Mouse (Mus musculus): ENCODE measurements at regions not wholly inside any gene's neighbourhood (a gene's known extent, or its start where the extent isn't known, plus 50 kb on each side); places are given as distances from the start of the nearest gene placed in this dataset.

DNA sequence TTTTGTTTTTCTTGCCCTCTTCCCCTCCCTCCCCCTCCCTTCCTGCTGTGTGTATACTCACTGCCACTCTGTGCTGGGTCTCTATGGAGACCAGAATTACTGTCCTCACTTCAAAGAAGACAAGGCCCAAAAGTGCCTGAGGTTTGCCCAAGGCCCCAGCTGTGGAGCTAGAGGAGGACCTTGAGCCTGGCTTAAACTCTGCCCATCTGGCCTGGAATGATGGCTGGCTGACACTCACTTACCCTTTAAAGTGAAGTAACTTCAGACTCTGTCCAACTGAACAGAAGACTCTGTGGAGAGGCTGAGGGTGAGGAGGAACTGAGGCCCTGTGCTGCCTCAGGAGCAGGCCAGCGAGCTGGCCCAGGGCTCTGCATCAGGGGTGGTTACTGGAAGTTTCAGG lies 61.8 kb upstream of the Itga11 start:
- H3K4me2 ChIP-seq (ENCODE audit: low read depth, low read length, severe bottlenecking), result no peak overlapping the region
- H3K4me3 ChIP-seq (ENCODE audit: low read depth, low read length), result no peak overlapping the region
- no peaks in the 10 kb centered on the region for H3K27me3 ChIP-seq (ENCODE audit: control insufficient read depth, insufficient read depth, low read length)
- DNase-seq (ENCODE audit: low spot score) (no peak), ATAC-seq (replicated peaks; ENCODE audit: low FRiP score) (no peak)
- no peaks in the 10 kb centered on the region for H3K9me3 ChIP-seq (ENCODE audit: control insufficient read depth, low read length)
- no peaks in the 10 kb centered on the region; the same call in 1 of the 2 replicates for H3K4me1 ChIP-seq (replicated peaks; ENCODE audit: control insufficient read depth, insufficient read depth, low read length)
- H3K9ac ChIP-seq (ENCODE audit: low read length), result no peak overlapping the region; the same call in 1 of the 2 replicates
- no peak overlapping the region; the same call in 1 of the 2 replicates for H3K27ac ChIP-seq (ENCODE audit: low read depth, low read length)
- H3K36me3 ChIP-seq (ENCODE audit: control insufficient read depth, insufficient read depth, low read length), result no peaks in the 10 kb centered on the region
- 33% methylated on average over 1 of the region's 1 CpGs for WGBS

DNA sequence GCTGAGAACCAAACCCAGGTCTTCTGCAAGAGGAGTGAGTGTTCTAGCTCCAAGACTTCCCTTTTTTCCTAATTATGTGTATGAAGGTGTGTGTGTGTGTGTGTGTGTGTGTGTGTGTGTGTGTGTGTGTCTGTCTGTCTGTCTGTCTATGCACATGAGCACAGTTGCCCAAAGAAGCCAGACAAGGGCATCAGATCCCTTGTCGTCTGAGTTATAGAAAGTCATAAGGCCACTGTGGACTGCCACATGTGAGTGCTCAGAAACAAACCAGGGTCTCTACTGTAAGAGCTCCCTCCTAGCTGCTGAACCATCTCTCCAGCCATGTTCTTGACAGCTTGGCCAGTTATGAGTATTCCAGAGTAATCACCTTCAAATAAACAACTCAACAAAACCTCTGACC lies 58.6 kb upstream of the Itga11 start:
- Histone ChIP-seq H3K27me3 (ENCODE audit: control insufficient read depth, insufficient read depth, low read length) (no peaks in the 10 kb centered on the region), H3K9ac (ENCODE audit: low read length) (no peak overlapping the region), H3K4me2 (ENCODE audit: low read depth, low read length, severe bottlenecking) (no peak overlapping the region), H3K9me3 (ENCODE audit: control insufficient read depth, low read length) (no peaks in the 10 kb centered on the region), H3K4me1 (replicated peaks; ENCODE audit: control insufficient read depth, insufficient read depth, low read length) (no peaks in the 10 kb centered on the region; the same call in 1 of the 2 replicates), H3K36me3 (ENCODE audit: control insufficient read depth, insufficient read depth, low read length) (no peaks in the 10 kb centered on the region), H3K27ac (ENCODE audit: low read depth, low read length) (no peak overlapping the region), H3K4me3 (ENCODE audit: low read depth, low read length) (no peak overlapping the region)
- no peak for ATAC-seq (replicated peaks; ENCODE audit: low FRiP score)
- 90% methylated on average over 1 of the region's 1 CpGs for WGBS
- DNase-seq (ENCODE audit: low spot score), result no peak

DNA sequence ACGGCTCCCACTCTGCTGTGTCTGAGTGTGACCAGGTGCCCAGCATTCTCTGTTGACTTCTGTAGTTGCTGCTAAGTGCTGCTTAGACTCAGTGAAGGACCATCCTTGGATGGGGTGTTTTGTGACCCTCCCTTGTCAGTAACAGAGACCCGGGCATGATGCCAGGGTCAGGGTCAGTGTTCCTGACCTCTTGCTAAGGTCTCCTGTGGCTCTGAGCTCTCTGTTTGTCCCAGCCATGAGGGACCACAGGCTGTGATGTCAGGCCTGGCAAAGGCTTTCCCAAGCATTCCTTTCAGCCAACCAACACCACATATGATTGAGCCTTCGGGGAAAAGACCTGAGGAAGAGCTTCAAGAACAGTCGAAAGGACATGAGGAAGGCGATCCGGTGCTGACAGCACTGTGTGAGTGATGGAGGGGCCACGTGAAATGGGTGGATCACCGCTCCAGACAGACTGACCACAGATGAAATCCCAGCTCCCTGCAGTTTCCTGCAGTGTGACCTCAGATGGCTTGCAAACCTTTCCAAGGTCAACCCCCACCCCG lies 56.7 kb upstream of the Itga11 start:
- no peak overlapping the region for H3K9ac ChIP-seq (ENCODE audit: low read length)
- no peaks in the 10 kb centered on the region for H3K9me3 ChIP-seq (ENCODE audit: control insufficient read depth, low read length)
- no peak overlapping the region for H3K27ac ChIP-seq (ENCODE audit: low read depth, low read length)
- DNase-seq (ENCODE audit: low spot score), result no peak
- H3K36me3 ChIP-seq (ENCODE audit: control insufficient read depth, insufficient read depth, low read length), result no peaks in the 10 kb centered on the region
- no peak for ATAC-seq (replicated peaks; ENCODE audit: low FRiP score)
- no peaks in the 10 kb centered on the region; the same call in 1 of the 2 replicates for H3K4me1 ChIP-seq (replicated peaks; ENCODE audit: control insufficient read depth, insufficient read depth, low read length)
- no peak overlapping the region for H3K4me2 ChIP-seq (ENCODE audit: low read depth, low read length, severe bottlenecking)
- 84% methylated on average over 9 of the region's 9 CpGs for WGBS
- no peak overlapping the region for H3K4me3 ChIP-seq (ENCODE audit: low read depth, low read length)
- H3K27me3 ChIP-seq (ENCODE audit: control insufficient read depth, insufficient read depth, low read length), result no peaks in the 10 kb centered on the region

- H3K27ac ChIP-seq (ENCODE audit: low read depth, low read length), result no peak overlapping the region
- WGBS, result 63% methylated on average over 10 of the region's 10 CpGs
- ATAC-seq (replicated peaks; ENCODE audit: low FRiP score), result no peak
Observed at GRCm38 (mm10) chr9:62622106-62622505, 55.5 kb upstream of the Itga11 start.

DNA sequence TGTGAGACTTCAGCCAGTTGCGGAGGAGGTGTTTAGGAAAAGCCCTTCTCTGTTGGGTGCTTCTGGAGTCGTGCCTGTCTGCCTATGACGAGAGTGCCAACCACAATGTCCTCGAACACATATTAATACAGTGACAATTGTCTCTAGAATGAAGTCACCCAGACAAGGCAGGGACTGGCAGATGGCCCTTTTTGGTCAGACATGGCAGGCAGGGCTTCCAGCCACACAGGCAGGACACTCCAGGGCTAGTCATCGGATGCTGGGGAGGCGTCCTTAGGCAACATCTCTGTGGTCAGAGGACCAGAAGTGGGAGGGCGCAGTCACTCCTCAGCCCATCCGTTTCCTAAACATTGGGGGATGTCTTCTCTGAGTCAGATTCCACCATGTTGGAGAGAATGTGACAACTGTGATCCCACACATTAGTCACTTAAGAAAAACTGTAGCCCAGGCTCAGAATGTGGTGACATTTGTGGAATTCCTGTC lies 53.0 kb upstream of the Itga11 start:
- H3K4me2 ChIP-seq (ENCODE audit: low read depth, low read length, severe bottlenecking), result no peak overlapping the region
- ATAC-seq (replicated peaks; ENCODE audit: low FRiP score) (no peak), DNase-seq (ENCODE audit: low spot score) (no peak)
- H3K27me3 ChIP-seq (ENCODE audit: control insufficient read depth, insufficient read depth, low read length), result no peaks in the 10 kb centered on the region
- no peaks in the 10 kb centered on the region for H3K36me3 ChIP-seq (ENCODE audit: control insufficient read depth, insufficient read depth, low read length)
- H3K4me3 ChIP-seq (ENCODE audit: low read depth, low read length), result no peak overlapping the region
- H3K9me3 ChIP-seq (ENCODE audit: control insufficient read depth, low read length), result no peaks in the 10 kb centered on the region
- no peaks in the 10 kb centered on the region for H3K4me1 ChIP-seq (replicated peaks; ENCODE audit: control insufficient read depth, insufficient read depth, low read length)
- 85% methylated on average over 8 of the region's 8 CpGs for WGBS
- no peak overlapping the region for H3K27ac ChIP-seq (ENCODE audit: low read depth, low read length)
- no peak overlapping the region for H3K9ac ChIP-seq (ENCODE audit: low read length)

More at GRCm38 (mm10) chr9:62622106-62622505, 55.5 kb upstream of the Itga11 start:
- H3K4me1 ChIP-seq (replicated peaks; ENCODE audit: control insufficient read depth, insufficient read depth, low read length), result no peaks in the 10 kb centered on the region
- no peak overlapping the region for H3K9ac ChIP-seq (ENCODE audit: low read length)
- no peaks in the 10 kb centered on the region for H3K36me3 ChIP-seq (ENCODE audit: control insufficient read depth, insufficient read depth, low read length)
- H3K27me3 ChIP-seq (ENCODE audit: control insufficient read depth, insufficient read depth, low read length), result no peaks in the 10 kb centered on the region
- DNase-seq (ENCODE audit: low spot score), result no peak
- H3K4me2 ChIP-seq (ENCODE audit: low read depth, low read length, severe bottlenecking), result no peak overlapping the region
- H3K4me3 ChIP-seq (ENCODE audit: low read depth, low read length), result no peak overlapping the region
- H3K9me3 ChIP-seq (ENCODE audit: control insufficient read depth, low read length), result no peaks in the 10 kb centered on the region

GRCm38 (mm10) chr9:62627071-62628000 lies 50.3 kb upstream of the Itga11 start:
- Histone ChIP-seq H3K36me3 (ENCODE audit: control insufficient read depth, insufficient read depth, low read length) (no peaks in the 10 kb centered on the region), H3K27ac (ENCODE audit: low read depth, low read length) (no peak overlapping the region), H3K4me2 (ENCODE audit: low read depth, low read length, severe bottlenecking) (no peak overlapping the region), H3K4me3 (ENCODE audit: low read depth, low read length) (no peak overlapping the region), H3K4me1 (replicated peaks; ENCODE audit: control insufficient read depth, insufficient read depth, low read length) (no peaks in the 10 kb centered on the region), H3K9me3 (ENCODE audit: control insufficient read depth, low read length) (no peaks in the 10 kb centered on the region), H3K27me3 (ENCODE audit: control insufficient read depth, insufficient read depth, low read length) (no peaks in the 10 kb centered on the region), H3K9ac (ENCODE audit: low read length) (no peak overlapping the region)
- 70% methylated on average over 6 of the region's 6 CpGs for WGBS
- DNase-seq (ENCODE audit: low spot score) (no peak), ATAC-seq (replicated peaks; ENCODE audit: low FRiP score) (no peak)

Measured in forebrain, embryonic 11.5 days (tissue).